Mouse (Mus musculus) G1E (cell line): ENCODE results near the gene Rbbp6.

ENCODE experiments used
- CTCF ChIP-seq: IDR thresholded peaks from 2 replicates; pipeline ENCODE4 v1.5.1; 2012; ENCODE audit warnings: low read depth, low read length, inconsistent platforms, mixed read lengths
- GATA1 ChIP-seq: IDR thresholded peaks from 2 replicates; pipeline ENCODE4 v1.6.1; 2012; ENCODE audit warnings: borderline replicate concordance, low read length, inconsistent platforms, mixed read lengths
- GATA2 ChIP-seq: IDR thresholded peaks from 2 replicates; pipeline ENCODE4 v1.6.1; 2012; ENCODE audit warnings: low read depth, low read length, inconsistent platforms, borderline replicate concordance
- POLR2AphosphoS5 ChIP-seq: IDR thresholded peaks from 2 replicates; pipeline ENCODE4 v1.6.1; 2012; ENCODE audit warnings: low read depth, low read length, inconsistent platforms; ENCODE audit not compliant: insufficient replicate concordance
- TAL1 ChIP-seq: conservative IDR thresholded peaks from 2 replicates; pipeline ENCODE4 v1.6.1; 2012; ENCODE audit warnings: low read depth, low read length, inconsistent platforms, mixed read lengths

GRCm38 (mm10) chr7:122979514-122979913, 14.0 kb downstream of the Rbbp6 start:
- no peak for TF ChIP-seq CTCF
- TF ChIP-seq GATA1 = no peak
- no peak for TF ChIP-seq POLR2AphosphoS5
- no peak for TF ChIP-seq TAL1
- no peak for TF ChIP-seq GATA2
